Mouse (Mus musculus) adrenal gland, adult (tissue): ENCODE data around the gene Terb1.
A peak's percentile ranks its signal among the peaks of the same experiment; 100 is the strongest.

Experiments used
- DNase-seq, 2 experiments: peaks; one replicate each; pipeline ENCODE4 v3.0.0; 2022 to 2023; ENCODE audit warnings: low spot score in 1 of 2; ENCODE audit not compliant: inconsistent age in 2 of 2

The Terb1 gene

DNA sequence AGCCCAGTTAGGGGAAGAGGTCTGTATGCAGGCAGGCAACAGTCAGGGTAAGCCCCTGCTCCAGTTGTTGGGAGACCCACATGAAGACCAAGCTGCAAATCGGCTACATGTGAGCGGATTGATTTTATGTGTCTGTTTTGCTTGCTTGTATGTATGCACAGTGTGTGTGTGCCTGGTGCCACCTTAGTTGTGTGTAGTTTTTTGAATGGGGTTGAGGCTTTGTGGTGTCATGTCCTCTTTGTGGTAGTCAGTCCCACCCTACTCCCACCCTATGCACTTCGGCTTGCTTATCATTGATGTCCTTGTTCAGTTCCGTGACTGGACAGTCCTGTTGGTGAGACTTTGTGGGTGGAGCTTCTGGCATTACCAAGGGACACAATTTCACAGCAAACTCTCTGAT, 95.9 kb downstream of the Terb1 start:
- DNase-seq = peak in 1 of 2 experiments; percentile 53

DNA sequence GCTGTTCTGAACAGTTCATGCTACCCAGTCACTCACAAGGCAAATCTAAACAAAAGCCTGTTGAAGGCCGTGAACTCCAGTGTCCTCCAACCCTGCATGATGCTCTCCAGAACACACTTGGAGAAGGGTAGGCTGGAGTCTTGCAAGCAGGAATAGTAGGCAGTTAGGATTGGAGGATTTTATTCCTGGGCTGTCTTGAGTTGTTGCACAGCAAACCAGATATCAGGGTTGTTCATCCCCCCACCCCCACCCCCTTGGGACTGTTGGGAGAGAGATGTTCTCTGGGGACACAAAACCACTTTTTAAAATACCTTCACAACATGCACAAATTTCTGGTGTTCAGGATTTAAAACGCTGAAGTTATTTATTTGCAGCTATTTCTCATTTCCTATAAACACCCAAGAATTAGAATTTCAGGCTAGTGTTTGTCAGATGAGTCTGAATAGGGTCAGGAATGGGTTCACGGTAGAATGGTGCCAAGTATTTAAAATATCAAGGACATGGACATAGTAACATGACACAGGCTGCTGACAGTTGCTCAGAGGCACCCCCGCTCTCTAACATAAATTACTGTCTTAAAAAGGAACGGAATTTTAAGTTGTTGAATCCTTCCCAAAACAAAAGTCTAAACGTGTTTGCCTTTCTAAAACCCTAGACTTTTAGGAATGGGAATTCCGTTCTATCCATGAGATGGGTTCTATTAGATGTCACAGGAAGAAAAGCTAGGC, 96.7 kb downstream of the Terb1 start:
- peak; percentile 32 to 80 for DNase-seq

DNA sequence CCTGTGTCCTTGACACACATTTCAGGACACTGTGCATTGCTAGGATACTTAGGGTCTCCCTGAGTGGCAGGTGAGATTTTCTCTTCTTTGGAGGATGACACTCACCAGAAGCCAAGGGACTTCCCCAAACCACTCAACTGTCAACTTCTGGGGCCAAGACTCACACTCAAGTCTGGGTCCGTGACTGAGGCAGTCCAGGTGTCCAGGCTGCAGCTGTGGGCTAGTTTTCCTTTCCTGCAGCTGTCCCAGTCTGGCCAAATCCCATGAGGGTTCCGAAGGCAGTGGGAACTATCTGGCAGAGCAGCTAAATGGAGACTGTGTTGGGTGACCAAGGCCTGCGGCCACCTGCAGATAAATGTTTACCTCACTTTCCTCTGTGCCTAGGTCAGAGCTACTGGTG, 97.7 kb downstream of the Terb1 start:
- peak in 1 of 2 experiments; percentile 59 for DNase-seq

- DNase-seq = no peak
Measured at GRCm38 (mm10) chr8:104411468-104411867, 98.2 kb downstream of the Terb1 start.

DNA sequence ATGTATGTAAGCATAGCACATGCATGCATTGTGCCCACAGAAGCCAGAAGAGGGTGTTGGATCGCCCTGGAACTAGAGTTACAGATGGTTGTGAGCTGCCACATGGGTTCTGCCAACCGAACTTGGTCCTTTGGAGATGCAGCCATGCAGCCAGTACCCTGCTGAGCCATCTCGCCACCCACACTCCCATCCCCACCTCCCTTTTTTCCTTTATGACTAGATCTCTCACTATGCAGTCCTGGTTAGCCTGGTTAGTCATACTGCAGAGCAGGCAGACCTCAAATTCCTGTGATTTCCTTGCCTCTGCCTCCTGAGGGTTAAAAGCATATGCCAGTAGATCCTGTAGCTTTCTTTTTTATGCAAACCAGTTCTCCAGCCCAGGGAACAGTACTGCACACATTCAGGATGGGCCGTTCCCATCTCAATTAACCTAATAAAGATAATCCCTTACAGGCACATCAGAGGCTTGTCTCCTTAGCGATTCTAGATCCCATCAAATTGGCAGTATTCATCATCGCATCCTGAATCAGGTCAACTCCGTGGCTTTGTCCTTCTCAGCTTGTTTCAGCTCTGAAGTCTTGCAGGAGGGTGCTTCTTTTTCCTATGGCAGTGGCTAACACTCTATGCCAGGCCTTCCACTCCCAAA, 99.0 kb downstream of the Terb1 start:
- no peak for DNase-seq

- DNase-seq = peak; percentile 36 to 67
Measured at GRCm38 (mm10) chr8:104408328-104409110, 101.2 kb downstream of the Terb1 start.

DNA sequence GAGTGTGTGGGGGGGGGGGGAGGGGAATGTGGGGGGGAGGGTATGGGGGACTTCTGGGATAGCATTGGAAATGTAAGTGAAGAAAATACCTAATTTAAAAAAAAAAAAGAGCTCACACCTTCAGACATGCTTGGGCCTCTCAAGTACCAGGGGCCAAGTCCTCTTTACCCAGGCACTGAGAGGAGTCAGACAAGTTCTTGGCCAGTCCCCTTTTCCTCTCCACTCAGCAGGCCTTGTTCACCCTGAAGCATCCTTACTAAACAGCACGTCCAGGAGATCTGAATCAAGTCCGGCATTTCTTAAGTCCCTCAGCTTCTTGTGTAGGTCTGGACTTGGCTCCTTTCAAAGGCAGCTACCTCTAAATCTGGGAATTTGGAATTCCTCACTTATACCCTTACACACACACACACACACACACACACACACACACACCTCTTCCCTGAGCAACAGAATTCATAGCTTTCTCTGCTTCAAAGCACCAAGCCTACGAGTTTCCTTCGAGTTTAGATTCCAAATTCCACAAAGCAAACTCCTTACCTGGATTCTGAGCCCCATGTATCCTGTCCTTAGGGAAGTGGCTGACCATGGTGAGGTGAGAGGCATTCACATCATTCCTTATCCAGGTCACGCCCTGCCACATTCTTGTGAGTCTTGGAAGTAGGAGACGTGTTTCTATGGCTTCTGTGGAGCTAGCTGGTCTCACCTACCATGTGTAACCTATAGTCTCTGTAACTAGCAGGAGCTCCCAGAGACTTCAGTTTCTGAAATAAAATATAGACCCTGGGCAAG, 103.2 kb downstream of the Terb1 start:
- no peak for DNase-seq

DNA sequence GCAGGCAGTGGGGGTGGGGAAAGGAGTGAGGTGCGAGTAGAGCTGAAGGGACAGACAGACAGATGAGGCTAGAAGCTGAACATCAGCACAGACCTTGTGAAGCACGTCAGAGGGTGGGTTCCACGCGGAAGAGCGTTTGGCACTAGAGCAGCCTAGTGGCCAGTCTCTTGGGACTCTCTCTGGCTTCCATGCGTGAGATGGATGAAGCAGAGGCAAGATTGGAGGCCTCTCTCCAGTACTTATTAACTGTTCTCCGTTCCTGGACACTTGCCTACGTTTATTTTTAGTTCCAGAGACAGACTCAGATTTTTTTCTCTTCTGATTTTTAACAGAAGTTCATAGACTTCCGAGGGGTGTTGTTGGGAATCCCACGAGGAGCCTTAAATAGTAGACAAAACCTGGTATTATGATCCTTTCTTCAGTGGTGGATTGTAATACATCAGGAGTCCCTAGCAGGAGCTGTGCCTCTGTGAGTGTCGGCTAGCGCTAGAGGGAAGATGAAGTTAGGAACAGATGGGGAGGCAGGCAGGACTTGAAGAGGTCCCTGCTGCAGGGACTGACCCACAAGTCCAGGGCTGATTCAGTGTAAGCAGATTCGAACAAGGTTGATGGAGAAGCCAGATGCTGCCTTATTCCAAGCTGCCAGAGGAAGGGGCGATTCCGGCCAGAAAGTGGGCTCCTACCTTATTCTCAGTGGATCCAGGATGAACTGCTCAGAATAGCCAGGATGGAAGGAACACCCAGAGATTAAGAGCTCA, 104.1 kb downstream of the Terb1 start:
- DNase-seq = peak in 1 of 2 experiments; percentile 50

DNA sequence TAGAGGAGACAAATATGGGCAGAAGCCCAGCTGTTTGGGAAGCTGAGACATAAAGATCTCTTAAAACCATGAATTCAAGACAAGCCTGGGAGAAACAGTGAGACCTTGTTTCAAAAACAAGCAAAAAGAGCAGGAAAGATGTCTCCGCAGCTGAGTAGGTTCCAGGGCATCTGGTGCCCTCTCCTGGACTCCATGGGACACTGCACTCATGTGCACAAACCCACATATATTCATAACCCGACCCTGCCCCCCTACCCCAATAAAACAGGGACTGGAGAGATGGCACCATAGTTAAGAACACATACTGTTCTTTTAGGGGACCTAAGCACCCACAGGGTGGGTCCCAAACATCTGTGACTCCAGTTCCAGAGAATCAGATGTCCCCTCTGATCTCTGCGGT, 106.1 kb downstream of the Terb1 start:
- DNase-seq = peak in 1 of 2 experiments; percentile 63
